Mouse (Mus musculus): ENCODE results near the gene Ccdc71l. TPM values are rescaled to one million over a fixed set of nuclear protein-coding genes. Genes with fewer than 3 reads are reported as not detected.

Ccdc71l gene
- total RNA-seq (2015; ENCODE audit: low replicate concordance) (103 and 130 TPM in 2 replicates), total RNA-seq (2017; ENCODE audit: low replicate concordance) (160 and 171 TPM in 2 replicates)

DNA sequence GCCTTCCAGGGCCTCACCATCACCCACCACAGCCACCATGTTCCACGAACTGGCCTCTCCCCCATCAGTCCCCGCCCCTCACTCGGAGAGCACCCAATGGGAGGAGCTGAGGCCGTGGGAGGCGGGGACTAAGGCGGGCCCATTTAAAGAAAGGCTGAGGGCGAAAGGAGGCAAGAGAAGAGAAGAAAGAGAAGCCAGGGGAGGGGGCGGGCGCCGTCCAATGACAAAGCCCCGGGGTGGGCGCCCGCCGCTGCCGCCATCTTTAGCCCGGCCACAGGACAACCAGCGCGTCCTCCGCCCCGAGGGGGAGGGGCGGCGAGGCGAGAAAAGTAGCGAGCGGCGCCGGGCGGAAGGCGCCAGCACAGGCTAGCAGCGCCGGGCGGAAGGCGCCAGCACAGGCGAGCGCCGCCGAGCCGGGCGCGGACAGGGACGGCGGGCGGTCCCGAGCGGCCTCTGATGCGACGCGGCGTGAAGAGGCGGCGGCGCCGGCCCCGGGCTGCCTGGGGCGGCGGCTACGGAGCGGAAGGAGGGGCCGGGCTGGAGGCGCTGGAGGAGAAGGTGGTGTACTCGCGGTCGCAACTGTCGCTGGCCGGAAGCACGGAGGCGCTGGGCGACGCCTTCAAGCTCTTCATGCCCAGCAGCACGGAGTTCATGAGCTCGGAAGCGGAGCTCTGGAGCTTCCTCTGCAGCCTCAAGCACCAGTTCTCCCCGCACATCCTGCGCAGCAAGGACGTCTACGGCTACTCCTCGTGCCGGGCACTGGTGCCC is at the start of gene Ccdc71l:
TSS of gene Ccdc71l (plus strand) at position 177 of the 768 bp plus-strand sequence.
- peak; percentile 89 for ATAC-seq (replicated peaks; ENCODE audit: low FRiP score, poor library complexity, severe bottlenecking)

DNA sequence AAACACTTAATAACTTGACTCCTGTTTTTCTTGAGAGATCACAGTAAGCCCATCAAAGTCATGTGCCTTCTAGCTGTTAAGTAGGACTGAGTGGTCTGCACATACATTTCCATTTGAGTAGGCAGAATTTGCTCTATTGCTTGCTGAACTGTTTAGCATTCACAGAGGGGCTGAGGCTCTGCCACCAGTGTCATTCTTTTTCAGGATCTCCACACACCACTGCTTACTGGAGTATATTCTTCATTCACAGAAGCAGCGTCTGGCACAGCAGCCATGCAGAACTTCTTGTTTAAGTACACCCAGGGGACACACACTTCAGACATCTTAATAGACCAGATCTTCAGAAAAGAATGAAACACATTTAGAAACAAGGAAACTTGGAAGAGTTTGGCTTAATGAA is 39.4 kb upstream of the Ccdc71l start:
- no peak for ATAC-seq (replicated peaks; ENCODE audit: low FRiP score, poor library complexity, severe bottlenecking)

GRCm38 (mm10) chr12:32343487-32343886 is 35.0 kb upstream of the Ccdc71l start:
- no peak for ATAC-seq (replicated peaks; ENCODE audit: low FRiP score, poor library complexity, severe bottlenecking)

DNA sequence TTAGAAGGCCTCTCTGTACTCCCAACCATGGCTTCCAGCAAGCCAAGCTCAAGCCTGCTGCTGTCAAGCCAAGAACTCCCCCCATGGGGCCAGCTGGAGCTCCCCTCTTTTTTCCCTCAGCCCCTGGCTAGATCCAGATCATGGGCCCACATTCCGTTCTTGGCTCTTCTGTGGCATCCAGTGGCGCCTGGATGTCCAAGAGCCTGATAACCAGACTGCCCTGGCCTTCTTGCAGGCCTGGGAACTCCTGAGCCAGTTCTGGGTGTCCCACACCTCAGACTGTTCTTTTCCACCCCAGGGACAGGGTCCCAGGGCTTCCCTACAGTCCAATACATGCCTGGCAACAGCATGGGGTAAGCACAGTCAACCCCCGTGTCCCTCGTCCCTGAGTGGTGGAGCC is 32.4 kb upstream of the Ccdc71l start:
- no peak for ATAC-seq (replicated peaks; ENCODE audit: low FRiP score, poor library complexity, severe bottlenecking)

DNA sequence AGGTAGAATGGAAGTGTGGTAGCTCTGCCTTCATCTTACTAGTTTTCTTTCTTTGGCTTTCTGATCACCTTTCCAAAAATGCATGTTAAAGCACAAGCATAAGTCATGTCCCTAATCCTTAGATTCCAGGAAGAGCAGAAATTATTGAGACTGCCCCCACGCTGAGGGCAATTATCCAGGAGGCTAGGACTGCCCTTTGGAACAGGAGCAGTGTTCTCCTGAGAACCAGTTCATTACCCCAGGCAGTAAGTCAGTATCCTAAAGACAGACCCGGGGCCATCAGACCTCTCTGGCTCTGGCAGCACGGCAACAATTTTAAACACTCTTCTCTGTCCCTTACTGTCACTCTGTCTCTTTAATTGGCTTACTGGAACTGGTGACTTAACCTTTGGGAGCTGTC is 30.0 kb upstream of the Ccdc71l start:
- ATAC-seq (replicated peaks; ENCODE audit: low FRiP score, poor library complexity, severe bottlenecking): no peak

DNA sequence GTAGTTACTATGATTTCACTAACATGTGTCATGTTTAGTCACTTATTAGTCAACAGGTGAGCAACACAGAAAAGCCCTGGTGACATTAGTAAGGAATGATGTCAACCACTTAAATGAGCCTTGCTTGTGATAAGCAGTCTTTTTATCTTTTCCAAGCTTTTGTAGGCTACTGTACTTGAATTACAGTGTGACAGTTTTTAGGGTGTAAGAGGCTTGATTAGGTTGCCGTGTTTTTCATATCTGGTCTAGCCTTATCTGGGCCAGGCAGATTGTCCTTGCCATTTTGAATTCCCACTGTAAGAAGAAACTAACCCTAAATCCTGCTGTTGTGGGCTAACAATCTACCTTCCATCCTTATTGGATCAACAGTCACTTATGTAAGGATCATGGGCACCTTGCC is 26.6 kb upstream of the Ccdc71l start:
- ATAC-seq (replicated peaks; ENCODE audit: low FRiP score, poor library complexity, severe bottlenecking): peak; percentile 74

- ATAC-seq (replicated peaks; ENCODE audit: low FRiP score, poor library complexity, severe bottlenecking): peak; percentile 76
Measured at GRCm38 (mm10) chr12:32379296-32379725, 807 bp downstream of the Ccdc71l start.

- ATAC-seq (replicated peaks; ENCODE audit: low FRiP score, poor library complexity, severe bottlenecking): no peak
Measured at GRCm38 (mm10) chr12:32379731-32380130, 1.2 kb downstream of the Ccdc71l start.

- no peak for ATAC-seq (replicated peaks; ENCODE audit: low FRiP score, poor library complexity, severe bottlenecking)
Measured at GRCm38 (mm10) chr12:32380457-32380856, 2.0 kb downstream of the Ccdc71l start.

GRCm38 (mm10) chr12:32381011-32381410 is 2.5 kb downstream of the Ccdc71l start:
- no peak for ATAC-seq (replicated peaks; ENCODE audit: low FRiP score, poor library complexity, severe bottlenecking)

- ATAC-seq (replicated peaks; ENCODE audit: low FRiP score, poor library complexity, severe bottlenecking): no peak
Measured at GRCm38 (mm10) chr12:32419537-32419936, 41.0 kb downstream of the Ccdc71l start.

GRCm38 (mm10) chr12:32427832-32428231 is 49.3 kb downstream of the Ccdc71l start:
- ATAC-seq (replicated peaks; ENCODE audit: low FRiP score, poor library complexity, severe bottlenecking): no peak

- ATAC-seq (replicated peaks; ENCODE audit: low FRiP score, poor library complexity, severe bottlenecking): no peak
Measured at GRCm38 (mm10) chr12:32431004-32431403, 52.5 kb downstream of the Ccdc71l start.

Other genes starting within 250 kb of the Ccdc71l start
- gene Pik3cg, start 170.0 kb upstream of the Ccdc71l start, total RNA-seq (2015; ENCODE audit: low replicate concordance): 27.2 and 27.7 TPM in 2 replicates
- 11.2 and 15.6 TPM in 2 replicates for gene Pik3cg, start 170.0 kb upstream of the Ccdc71l start, total RNA-seq (2017; ENCODE audit: low replicate concordance)